Mouse (Mus musculus): ENCODE data around the gene Lsamp. TPM values are rescaled to one million over a fixed set of nuclear protein-coding genes. Genes with fewer than 3 reads are reported as not detected.

Lsamp gene
- total RNA-seq, 1 experiment, result not detected

DNA sequence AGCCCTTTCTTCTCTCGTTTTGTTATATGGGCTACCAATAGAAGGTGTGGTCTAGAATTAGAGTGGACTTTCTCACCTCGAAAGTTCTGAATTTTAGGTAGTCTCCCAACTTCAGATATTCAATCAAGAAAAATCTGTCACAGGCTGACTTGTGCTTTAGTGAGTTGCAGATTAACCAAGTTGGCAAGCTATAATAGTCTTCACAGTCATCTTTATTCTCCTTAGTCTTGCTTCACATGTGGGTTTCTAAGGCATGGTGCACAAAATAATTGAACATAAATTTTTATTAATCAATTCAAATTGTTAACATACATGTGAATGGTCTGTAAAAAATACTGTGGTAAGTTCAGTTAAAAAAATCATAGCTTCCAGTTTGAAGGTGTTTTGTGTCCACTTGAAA, 930.0 kb downstream of the Lsamp start:
- DNase-seq (ENCODE audit: low read depth, low spot score), result no peak
- no peaks in the 10 kb centered on the region for H3K9me3 ChIP-seq (ENCODE audit: control insufficient read depth, insufficient read depth, low read depth, low read length)
- no peaks in the 10 kb centered on the region for H3K36me3 ChIP-seq (ENCODE audit: control insufficient read depth, insufficient read depth, low read length, poor library complexity, severe bottlenecking)
- H3K4me1 ChIP-seq (ENCODE audit: control insufficient read depth in 2 of 2, insufficient read depth in 2 of 2, low read length in 2 of 2, poor library complexity in 1 of 2), result no peaks in the 10 kb centered on the region
- in situ Hi-C loops (cut with MboI; ENCODE audit: low sequenced_read_pairs in 2 of 2, unreplicated experiment in 2 of 2), result no loop called here
- H3K4me3 ChIP-seq (ENCODE audit: insufficient read depth in 1 of 2, low read depth in 1 of 2, low read length in 2 of 2, poor library complexity in 1 of 2, severe bottlenecking in 1 of 2), result no peak overlapping the region
- no peak overlapping the region for H3K27ac ChIP-seq (ENCODE audit: insufficient read depth, low read depth, low read length, poor library complexity, severe bottlenecking)
- TF ChIP-seq ZC3H11A (IDR thresholded peaks at IDR 0.05; ENCODE audit: borderline replicate concordance, low read depth, low read length) (no peak), HCFC1 (IDR thresholded peaks at IDR 0.05; ENCODE audit: borderline replicate concordance, insufficient read depth, low read length) (no peak), MAFK (IDR thresholded peaks at IDR 0.05; ENCODE audit: insufficient read depth, low read depth, low read length) (no peak), CHD2 (IDR thresholded peaks at IDR 0.05; ENCODE audit: low read depth, low read length) (no peak), ZNF384 (IDR thresholded peaks at IDR 0.05; ENCODE audit: low read depth, low read length) (no peak)
- no peak overlapping the region for H3K9ac ChIP-seq (ENCODE audit: insufficient read depth, low read depth, low read length, poor library complexity, severe bottlenecking)

DNA sequence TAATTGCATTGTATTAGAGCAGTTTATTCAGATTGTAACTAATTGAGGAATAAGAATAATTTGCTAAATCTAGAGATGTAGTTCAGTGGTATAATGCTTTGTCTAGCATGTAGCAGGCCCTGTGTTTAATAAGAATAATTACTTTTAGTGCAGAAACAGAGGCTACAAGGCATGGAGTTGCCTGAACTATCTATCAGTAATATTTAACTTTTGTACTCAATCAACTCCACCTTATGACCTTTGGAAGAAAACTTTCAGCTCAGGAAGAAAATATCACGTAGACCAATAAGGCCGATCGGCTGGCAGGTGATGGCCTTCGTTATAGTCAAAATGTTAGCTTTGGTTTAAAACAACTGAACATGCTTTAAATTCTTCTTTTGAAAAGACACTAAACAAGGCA, 946.4 kb downstream of the Lsamp start:
- Histone ChIP-seq H3K9me3 (ENCODE audit: control insufficient read depth, insufficient read depth, low read depth, low read length) (no peaks in the 10 kb centered on the region), H3K4me1 (ENCODE audit: control insufficient read depth in 2 of 2, insufficient read depth in 2 of 2, low read length in 2 of 2, poor library complexity in 1 of 2) (no peaks in the 10 kb centered on the region), H3K4me3 (ENCODE audit: insufficient read depth in 1 of 2, low read depth in 1 of 2, low read length in 2 of 2, poor library complexity in 1 of 2, severe bottlenecking in 1 of 2) (no peak overlapping the region), H3K27ac (ENCODE audit: insufficient read depth, low read depth, low read length, poor library complexity, severe bottlenecking) (no peak overlapping the region), H3K36me3 (ENCODE audit: control insufficient read depth, insufficient read depth, low read length, poor library complexity, severe bottlenecking) (no peaks in the 10 kb centered on the region), H3K9ac (ENCODE audit: insufficient read depth, low read depth, low read length, poor library complexity, severe bottlenecking) (no peak overlapping the region)
- no peak for DNase-seq (ENCODE audit: low read depth, low spot score)
- no peak for TF ChIP-seq MAFK (IDR thresholded peaks at IDR 0.05; ENCODE audit: insufficient read depth, low read depth, low read length)
- TF ChIP-seq HCFC1 (IDR thresholded peaks at IDR 0.05; ENCODE audit: borderline replicate concordance, insufficient read depth, low read length), result no peak
- TF ChIP-seq CHD2 (IDR thresholded peaks at IDR 0.05; ENCODE audit: low read depth, low read length), result no peak
- TF ChIP-seq ZNF384 (IDR thresholded peaks at IDR 0.05; ENCODE audit: low read depth, low read length), result no peak
- no peak for TF ChIP-seq ZC3H11A (IDR thresholded peaks at IDR 0.05; ENCODE audit: borderline replicate concordance, low read depth, low read length)
- in situ Hi-C loops (cut with MboI; ENCODE audit: low sequenced_read_pairs in 2 of 2, unreplicated experiment in 2 of 2), result no loop called here

DNA sequence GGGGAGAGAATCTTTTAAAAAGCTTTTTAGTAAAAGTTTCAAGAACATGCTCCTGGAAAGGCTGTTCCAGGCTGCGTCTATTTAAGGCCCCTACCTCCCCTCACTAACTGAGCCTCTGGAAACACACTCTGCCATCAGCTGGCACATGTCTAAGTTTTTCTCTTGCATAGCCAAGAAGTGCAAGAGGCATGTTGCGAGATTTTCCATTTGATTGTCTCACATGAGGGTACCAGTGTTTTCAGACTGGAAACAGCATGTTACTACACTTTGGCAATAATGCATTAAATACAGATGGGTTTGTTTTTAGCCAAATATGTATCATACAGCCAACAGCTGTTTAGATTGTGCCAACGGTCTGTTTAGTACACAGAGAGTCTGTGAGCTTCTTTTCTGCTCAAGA, 958.1 kb downstream of the Lsamp start:
- Histone ChIP-seq H3K9me3 (ENCODE audit: control insufficient read depth, insufficient read depth, low read depth, low read length) (no peaks in the 10 kb centered on the region), H3K4me3 (ENCODE audit: insufficient read depth in 1 of 2, low read depth in 1 of 2, low read length in 2 of 2, poor library complexity in 1 of 2, severe bottlenecking in 1 of 2) (no peak overlapping the region), H3K4me1 (ENCODE audit: control insufficient read depth in 2 of 2, insufficient read depth in 2 of 2, low read length in 2 of 2, poor library complexity in 1 of 2) (no peaks in the 10 kb centered on the region), H3K9ac (ENCODE audit: insufficient read depth, low read depth, low read length, poor library complexity, severe bottlenecking) (no peak overlapping the region), H3K36me3 (ENCODE audit: control insufficient read depth, insufficient read depth, low read length, poor library complexity, severe bottlenecking) (no peaks in the 10 kb centered on the region), H3K27ac (ENCODE audit: insufficient read depth, low read depth, low read length, poor library complexity, severe bottlenecking) (no peak overlapping the region)
- no peak for DNase-seq (ENCODE audit: low read depth, low spot score)
- in situ Hi-C loops (cut with MboI; ENCODE audit: low sequenced_read_pairs in 2 of 2, unreplicated experiment in 2 of 2), result no loop called here
- TF ChIP-seq HCFC1 (IDR thresholded peaks at IDR 0.05; ENCODE audit: borderline replicate concordance, insufficient read depth, low read length) (no peak), ZC3H11A (IDR thresholded peaks at IDR 0.05; ENCODE audit: borderline replicate concordance, low read depth, low read length) (no peak), MAFK (IDR thresholded peaks at IDR 0.05; ENCODE audit: insufficient read depth, low read depth, low read length) (no peak), ZNF384 (IDR thresholded peaks at IDR 0.05; ENCODE audit: low read depth, low read length) (no peak), CHD2 (IDR thresholded peaks at IDR 0.05; ENCODE audit: low read depth, low read length) (no peak)

DNA sequence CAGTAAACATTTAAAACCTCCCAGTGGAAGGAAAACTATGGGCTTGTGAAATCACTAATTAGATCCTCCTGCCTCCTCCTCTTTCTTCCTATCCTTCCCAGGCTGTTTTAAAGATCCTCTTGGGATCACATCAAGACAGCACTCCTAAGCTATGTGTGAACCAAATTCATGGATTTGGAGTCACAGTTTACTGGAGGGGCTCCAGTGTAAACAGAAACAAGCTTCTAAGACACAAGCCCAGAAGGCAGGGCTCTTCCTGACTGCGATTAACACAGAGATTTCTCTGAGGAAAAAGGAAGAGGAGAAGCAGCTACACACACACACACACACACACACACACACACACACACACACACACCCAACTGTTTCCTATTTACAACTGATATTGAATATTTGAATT, 961.7 kb downstream of the Lsamp start:
- TF ChIP-seq MAFK (IDR thresholded peaks at IDR 0.05; ENCODE audit: insufficient read depth, low read depth, low read length) (no peak), CHD2 (IDR thresholded peaks at IDR 0.05; ENCODE audit: low read depth, low read length) (no peak), ZNF384 (IDR thresholded peaks at IDR 0.05; ENCODE audit: low read depth, low read length) (no peak), ZC3H11A (IDR thresholded peaks at IDR 0.05; ENCODE audit: borderline replicate concordance, low read depth, low read length) (no peak), HCFC1 (IDR thresholded peaks at IDR 0.05; ENCODE audit: borderline replicate concordance, insufficient read depth, low read length) (no peak)
- Histone ChIP-seq H3K27ac (ENCODE audit: insufficient read depth, low read depth, low read length, poor library complexity, severe bottlenecking) (no peak overlapping the region), H3K9ac (ENCODE audit: insufficient read depth, low read depth, low read length, poor library complexity, severe bottlenecking) (no peak overlapping the region), H3K9me3 (ENCODE audit: control insufficient read depth, insufficient read depth, low read depth, low read length) (no peaks in the 10 kb centered on the region), H3K4me1 (ENCODE audit: control insufficient read depth in 2 of 2, insufficient read depth in 2 of 2, low read length in 2 of 2, poor library complexity in 1 of 2) (no peaks in the 10 kb centered on the region), H3K4me3 (ENCODE audit: insufficient read depth in 1 of 2, low read depth in 1 of 2, low read length in 2 of 2, poor library complexity in 1 of 2, severe bottlenecking in 1 of 2) (no peak overlapping the region), H3K36me3 (ENCODE audit: control insufficient read depth, insufficient read depth, low read length, poor library complexity, severe bottlenecking) (no peaks in the 10 kb centered on the region)
- DNase-seq (ENCODE audit: low read depth, low spot score), result no peak
- in situ Hi-C loops (cut with MboI; ENCODE audit: low sequenced_read_pairs in 2 of 2, unreplicated experiment in 2 of 2), result no loop called here

DNA sequence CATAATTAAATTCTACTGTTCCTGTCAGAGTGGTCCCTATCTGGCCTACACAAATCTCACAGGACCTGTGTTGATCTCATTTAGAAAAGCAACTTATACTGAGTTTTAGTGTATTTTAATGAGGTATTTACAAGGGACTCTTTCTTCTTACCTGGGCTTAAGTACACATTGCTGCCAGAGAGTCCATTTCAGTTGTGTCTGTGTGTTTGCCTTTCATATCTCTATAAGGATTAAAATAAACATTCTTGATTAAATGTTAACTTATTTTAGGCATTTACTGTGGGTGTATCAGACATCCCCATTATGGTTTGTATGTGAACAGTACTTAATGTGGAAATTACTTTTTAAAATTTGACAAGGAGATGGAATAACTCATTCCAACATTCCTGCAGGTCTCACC, 963.9 kb downstream of the Lsamp start:
- no peak overlapping the region for H3K4me3 ChIP-seq (ENCODE audit: insufficient read depth in 1 of 2, low read depth in 1 of 2, low read length in 2 of 2, poor library complexity in 1 of 2, severe bottlenecking in 1 of 2)
- no peaks in the 10 kb centered on the region for H3K36me3 ChIP-seq (ENCODE audit: control insufficient read depth, insufficient read depth, low read length, poor library complexity, severe bottlenecking)
- H3K9ac ChIP-seq (ENCODE audit: insufficient read depth, low read depth, low read length, poor library complexity, severe bottlenecking), result no peak overlapping the region
- TF ChIP-seq ZC3H11A (IDR thresholded peaks at IDR 0.05; ENCODE audit: borderline replicate concordance, low read depth, low read length) (no peak), CHD2 (IDR thresholded peaks at IDR 0.05; ENCODE audit: low read depth, low read length) (no peak), ZNF384 (IDR thresholded peaks at IDR 0.05; ENCODE audit: low read depth, low read length) (no peak), MAFK (IDR thresholded peaks at IDR 0.05; ENCODE audit: insufficient read depth, low read depth, low read length) (no peak), HCFC1 (IDR thresholded peaks at IDR 0.05; ENCODE audit: borderline replicate concordance, insufficient read depth, low read length) (no peak)
- in situ Hi-C loops (cut with MboI; ENCODE audit: low sequenced_read_pairs in 2 of 2, unreplicated experiment in 2 of 2), result no loop called here
- no peak for DNase-seq (ENCODE audit: low read depth, low spot score)
- no peaks in the 10 kb centered on the region for H3K4me1 ChIP-seq (ENCODE audit: control insufficient read depth in 2 of 2, insufficient read depth in 2 of 2, low read length in 2 of 2, poor library complexity in 1 of 2)
- H3K27ac ChIP-seq (ENCODE audit: insufficient read depth, low read depth, low read length, poor library complexity, severe bottlenecking), result no peak overlapping the region
- H3K9me3 ChIP-seq (ENCODE audit: control insufficient read depth, insufficient read depth, low read depth, low read length), result no peaks in the 10 kb centered on the region
